Mouse (Mus musculus) bone marrow macrophage, adult 2 months (primary cell): ENCODE measurements around the gene Gon4l.

Source experiments
- CTCF ChIP-seq: IDR thresholded peaks from 2 replicates; pipeline ENCODE4 v1.5.1; 2012; ENCODE audit warnings: low read depth, mild to moderate bottlenecking, low read length, moderate library complexity
- POLR2A ChIP-seq: IDR thresholded peaks from 2 replicates; pipeline ENCODE4 v1.6.1; 2012; ENCODE audit warnings: mild to moderate bottlenecking, low read depth, low read length, borderline replicate concordance

GRCm38 (mm10) chr3:88904803-88905202, 69.8 kb downstream of the Gon4l start:
- no peak for TF ChIP-seq CTCF
- TF ChIP-seq POLR2A = no peak
